Mouse (Mus musculus) heart, embryonic 14.5 days (tissue): ENCODE measurements at regions not wholly inside any gene's neighbourhood (a gene's known extent, or its start where the extent isn't known, plus 50 kb on each side); places are given as distances from the start of the nearest gene placed in this dataset.

Source experiments
- ATAC-seq: fragments of 200-750 bp; cut with Nextera tagmentation; 2 replicates; pipeline ENCODE4 v1.8.0; 2017; ENCODE audit warnings: low read depth, moderate TSS enrichment; ENCODE audit not compliant: insufficient number of reproducible peaks, insufficient read depth, low FRiP score
- H3K27ac ChIP-seq, 2 experiments: fragments of 200-500 bp in 1 of 2; fragments of 300-500 bp in 1 of 2; sonication (generic) in 1 of 2; replicated peaks in 1 of 2; 2 replicates each; pipeline ENCODE4 v1.5.1; 2012 to 2014; ENCODE audit warnings: low read depth in 2 of 2, low read length in 2 of 2, control low read depth in 1 of 2, mild to moderate bottlenecking in 1 of 2, mixed read lengths in 1 of 2; ENCODE audit not compliant: control insufficient read depth in 1 of 2, insufficient read depth in 1 of 2
- H3K27me3 ChIP-seq: fragments of 300-500 bp; sonication (generic); 2 replicates; pipeline ENCODE4 v1.6.1; 2014; ENCODE audit warnings: mild to moderate bottlenecking, low read length, control low read depth; ENCODE audit not compliant: control insufficient read depth, insufficient read depth
- H3K36me3 ChIP-seq: fragments of 300-500 bp; sonication (generic); 2 replicates; pipeline ENCODE4 v1.6.1; 2014; ENCODE audit warnings: mild to moderate bottlenecking, control low read depth, low read length, mixed read lengths; ENCODE audit not compliant: control insufficient read depth, insufficient read depth
- H3K4me1 ChIP-seq, 2 experiments: fragments of 200-500 bp in 1 of 2; fragments of 300-500 bp in 1 of 2; sonication (generic) in 1 of 2; 2 replicates each; pipeline ENCODE4 v1.6.1; 2012 to 2014; ENCODE audit warnings: low read length in 2 of 2, control low read depth in 1 of 2, mixed read lengths in 1 of 2; ENCODE audit not compliant: control insufficient read depth in 2 of 2, insufficient read depth in 2 of 2
- H3K4me2 ChIP-seq: fragments of 300-500 bp; sonication (generic); 2 replicates; pipeline ENCODE4 v1.6.1; 2014; ENCODE audit warnings: mild to moderate bottlenecking, low read length
- H3K4me3 ChIP-seq, 2 experiments: fragments of 200-500 bp in 1 of 2; fragments of 300-500 bp in 1 of 2; sonication (generic) in 1 of 2; 2 replicates each; pipeline ENCODE4 v1.5.1; 2012 to 2014; ENCODE audit warnings: low read length in 2 of 2, mild to moderate bottlenecking in 2 of 2, control low read depth in 1 of 2, low read depth in 1 of 2, moderate library complexity in 1 of 2; ENCODE audit not compliant: control insufficient read depth in 1 of 2, insufficient read depth in 1 of 2
- H3K9ac ChIP-seq: fragments of 300-500 bp; sonication (generic); 2 replicates; pipeline ENCODE4 v1.6.1; 2014; ENCODE audit warnings: mild to moderate bottlenecking, low read length
- H3K9me3 ChIP-seq: fragments of 300-500 bp; sonication (generic); 2 replicates; pipeline ENCODE4 v1.6.1; 2016; ENCODE audit warnings: low read length, control low read depth; ENCODE audit not compliant: control insufficient read depth
- WGBS: fragments of 180-500 bp; shearing (Covaris S2); extraction: QIAGEN DNeasy Blood & Tissue Kit; methylation state at CpG from one replicate; pipeline ENCODE4 v1.1.7; 2014; 5-methylcytosine and 5-hydroxymethylcytosine counted together

DNA sequence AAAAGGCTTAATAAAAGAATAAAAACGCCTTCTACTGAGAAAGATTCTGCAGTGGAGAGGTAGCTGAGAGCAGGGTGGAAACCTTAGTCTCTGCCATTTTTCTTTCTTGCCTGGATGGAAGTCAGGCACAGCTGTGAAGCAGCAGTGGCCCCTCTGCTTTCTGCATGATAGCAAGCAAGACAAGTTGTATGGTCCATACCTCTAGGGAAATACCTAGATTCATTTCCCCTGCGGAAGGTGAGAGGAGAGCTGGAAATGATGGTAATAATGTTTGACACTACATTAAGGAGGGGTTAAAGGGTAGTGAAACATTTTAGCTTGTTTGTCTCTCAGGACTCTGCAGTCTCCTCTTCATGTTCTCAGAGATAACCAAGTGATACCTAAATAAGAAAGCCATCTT, 930.2 kb downstream of the Synb start:
- H3K4me3 ChIP-seq: no peak overlapping the region
- H3K36me3 ChIP-seq: no peaks in the 10 kb centered on the region
- no peaks in the 10 kb centered on the region for H3K27me3 ChIP-seq
- H3K4me2 ChIP-seq: no peak overlapping the region
- ATAC-seq: no peak
- no peak overlapping the region for H3K27ac ChIP-seq
- no peaks in the 10 kb centered on the region for H3K9me3 ChIP-seq
- no peak overlapping the region for H3K9ac ChIP-seq
- WGBS: 80% methylated on average over 2 of the region's 2 CpGs
- no peaks in the 10 kb centered on the region for H3K4me1 ChIP-seq

DNA sequence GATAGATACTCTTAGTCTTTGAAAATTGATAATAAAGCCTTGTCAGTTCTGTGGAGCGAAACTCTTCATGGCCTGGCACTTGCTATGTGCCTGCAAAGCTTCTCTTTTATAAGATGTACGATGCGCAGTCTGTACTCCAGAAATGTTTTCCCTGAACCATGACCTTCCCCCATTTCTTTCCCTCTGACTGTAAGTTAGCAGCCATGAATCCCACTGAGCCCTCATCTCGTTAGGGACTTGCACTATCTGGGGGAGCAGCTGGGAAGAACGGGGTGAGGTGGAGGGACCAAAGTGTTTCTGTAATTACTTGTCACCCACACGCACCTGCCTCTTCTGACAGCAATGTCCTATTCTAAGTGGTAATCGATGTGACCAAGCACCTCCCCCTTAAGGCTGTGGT, 932.1 kb downstream of the Synb start:
- no peaks in the 10 kb centered on the region for H3K36me3 ChIP-seq
- 57% methylated on average over 7 of the region's 7 CpGs for WGBS

DNA sequence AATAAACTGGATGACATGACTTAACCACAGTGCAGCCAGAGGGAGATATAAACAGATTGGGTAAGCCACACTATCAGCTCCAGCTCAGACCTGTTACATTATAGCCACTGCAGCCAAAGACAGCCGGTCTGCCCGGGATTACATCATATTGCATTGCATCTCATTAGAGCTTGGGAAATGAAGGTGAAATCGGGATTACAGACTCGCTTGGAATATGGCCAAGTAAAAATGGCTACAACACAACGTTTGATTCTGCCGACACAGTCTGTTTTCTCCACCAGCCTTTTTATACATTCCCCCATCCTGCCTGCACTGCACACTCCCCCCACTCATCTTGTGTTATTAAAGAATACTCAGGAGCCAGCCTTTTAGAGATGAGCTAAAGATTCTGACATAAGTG, 932.6 kb downstream of the Synb start:
- no peak for ATAC-seq

More for the DNA sequence above, 932.1 kb downstream of the Synb start:
- H3K27ac ChIP-seq: no peak overlapping the region
- no peaks in the 10 kb centered on the region for H3K4me1 ChIP-seq
- ATAC-seq: no peak
- H3K9ac ChIP-seq: no peak overlapping the region
- H3K27me3 ChIP-seq: no peaks in the 10 kb centered on the region
- no peaks in the 10 kb centered on the region for H3K9me3 ChIP-seq
- H3K4me3 ChIP-seq: no peak overlapping the region
- H3K4me2 ChIP-seq: no peak overlapping the region

DNA sequence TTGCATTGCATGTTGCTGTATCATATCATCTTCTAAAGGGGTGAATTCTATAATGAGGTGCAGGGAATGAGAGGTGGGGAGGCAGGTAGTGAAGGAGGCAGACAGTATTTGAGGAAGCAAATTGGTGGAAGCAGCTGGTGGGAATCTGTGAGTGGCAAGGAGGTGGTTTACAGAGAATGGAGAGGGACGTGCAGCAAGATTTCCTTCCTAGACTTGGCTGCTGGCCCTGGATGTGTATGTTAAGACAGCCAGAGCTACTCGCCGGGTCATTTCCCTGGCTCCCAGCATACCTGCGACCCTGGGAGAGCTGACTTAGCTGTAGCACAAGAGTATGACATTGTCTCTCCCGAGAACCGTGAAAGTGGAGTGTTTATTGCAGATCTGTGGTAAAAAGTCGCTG, 937.7 kb downstream of the Synb start:
- Histone ChIP-seq H3K27ac (no peak overlapping the region), H3K9ac (no peak overlapping the region), H3K4me1 (no peaks in the 10 kb centered on the region), H3K9me3 (no peaks in the 10 kb centered on the region), H3K36me3 (no peaks in the 10 kb centered on the region), H3K4me2 (no peak overlapping the region), H3K27me3 (no peaks in the 10 kb centered on the region), H3K4me3 (no peak overlapping the region)
- WGBS: 60% methylated on average over 7 of the region's 7 CpGs
- ATAC-seq: no peak

More for the DNA sequence above, 932.6 kb downstream of the Synb start:
- Histone ChIP-seq H3K27me3 (no peaks in the 10 kb centered on the region), H3K36me3 (no peaks in the 10 kb centered on the region), H3K27ac (no peak overlapping the region), H3K4me1 (no peaks in the 10 kb centered on the region), H3K9ac (no peak overlapping the region), H3K4me2 (no peak overlapping the region), H3K9me3 (no peaks in the 10 kb centered on the region), H3K4me3 (no peak overlapping the region)
- WGBS: 67% methylated on average over 6 of the region's 6 CpGs

DNA sequence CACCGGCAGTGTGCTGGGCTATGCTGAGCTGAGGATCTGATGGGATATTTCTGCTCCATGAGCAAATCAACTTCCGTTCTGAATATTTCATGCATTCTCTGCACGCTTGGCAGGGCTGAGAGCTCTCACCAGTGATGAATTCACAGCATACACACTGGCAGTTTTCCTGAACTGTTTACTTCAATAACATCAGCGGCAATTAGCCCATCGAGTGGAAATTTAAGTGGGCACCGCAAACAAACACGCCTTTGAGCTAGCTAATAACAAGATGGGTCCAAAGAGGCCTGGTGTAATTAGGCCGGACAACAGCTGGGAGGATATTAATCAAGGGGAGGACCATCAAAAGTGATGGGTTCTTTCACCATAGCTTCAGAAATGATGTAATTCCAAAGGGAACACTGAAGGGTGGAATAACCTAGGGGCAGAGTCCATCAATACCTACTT, 938.6 kb downstream of the Synb start:
- Histone ChIP-seq H3K9ac (no peak overlapping the region), H3K36me3 (no peaks in the 10 kb centered on the region), H3K9me3 (no peaks in the 10 kb centered on the region), H3K27me3 (no peaks in the 10 kb centered on the region), H3K4me3 (no peak overlapping the region), H3K4me1 (no peaks in the 10 kb centered on the region), H3K27ac (no peak overlapping the region), H3K4me2 (no peak overlapping the region)
- 87% methylated on average over 8 of the region's 8 CpGs for WGBS
- ATAC-seq: no peak

DNA sequence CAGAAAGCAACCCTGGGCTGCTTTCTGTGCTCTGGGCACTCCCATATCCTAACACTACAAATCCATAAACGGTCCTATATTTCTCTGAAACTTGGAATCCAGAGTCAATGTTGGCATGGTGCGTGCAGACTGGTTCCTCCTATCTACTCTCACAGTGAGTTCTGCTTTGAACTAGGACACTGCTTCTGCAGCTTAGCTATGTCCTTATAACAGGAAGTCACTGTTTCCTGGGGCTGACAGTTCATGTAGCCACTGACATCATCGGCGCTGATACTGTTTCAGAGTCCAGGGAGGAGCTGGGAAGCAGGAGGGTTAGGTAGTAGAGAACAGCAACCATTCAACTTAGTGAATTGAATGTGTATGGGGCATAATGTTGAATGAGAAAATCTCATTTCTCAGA, 948.6 kb downstream of the Synb start:
- no peak overlapping the region for H3K4me2 ChIP-seq
- no peak for ATAC-seq

DNA sequence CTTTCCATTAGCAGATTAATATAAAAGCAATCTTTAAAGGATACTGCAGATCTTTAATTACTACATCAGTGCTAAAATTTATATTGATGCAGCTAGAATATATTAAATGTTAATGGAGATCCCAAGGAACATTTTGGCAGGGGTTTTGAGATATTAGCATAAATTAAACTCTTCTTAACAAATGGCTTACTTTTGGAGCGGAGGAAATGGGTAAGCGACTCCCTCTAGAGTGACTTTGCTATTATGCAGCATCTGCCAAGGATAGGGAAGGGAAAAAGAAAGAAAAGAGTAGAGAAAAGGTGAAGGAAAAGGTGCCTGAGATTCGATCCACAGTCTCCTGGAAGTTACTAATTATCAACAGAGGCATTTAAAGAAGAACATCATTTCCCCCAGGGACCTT, 949.4 kb downstream of the Synb start:
- no peaks in the 10 kb centered on the region for H3K36me3 ChIP-seq
- H3K4me2 ChIP-seq: no peak overlapping the region
- ATAC-seq: no peak
- H3K9ac ChIP-seq: no peak overlapping the region
- H3K27me3 ChIP-seq: no peaks in the 10 kb centered on the region
- H3K27ac ChIP-seq: no peak overlapping the region
- peaks cover 0 to 4% of the 10 kb centered on the region in 2 experiments; a peak in 2 of 4 replicates for H3K4me1 ChIP-seq
- H3K4me3 ChIP-seq: no peak overlapping the region
- 66% methylated on average over 3 of the region's 3 CpGs for WGBS
- no peaks in the 10 kb centered on the region for H3K9me3 ChIP-seq

More for the DNA sequence above, 948.6 kb downstream of the Synb start:
- Histone ChIP-seq H3K27me3 (no peaks in the 10 kb centered on the region), H3K27ac (0 out of 4 replicates have a peak overlapping the region, but pooled peaks of 1 of the 2 experiments have one; percentile 14), H3K9ac (no peak overlapping the region), H3K36me3 (no peaks in the 10 kb centered on the region), H3K4me1 (peaks cover 0 to 4% of the 10 kb centered on the region in 2 experiments; a peak in 2 of 4 replicates), H3K4me3 (no peak overlapping the region), H3K9me3 (no peaks in the 10 kb centered on the region)
- 49% methylated on average over 4 of the region's 4 CpGs for WGBS

DNA sequence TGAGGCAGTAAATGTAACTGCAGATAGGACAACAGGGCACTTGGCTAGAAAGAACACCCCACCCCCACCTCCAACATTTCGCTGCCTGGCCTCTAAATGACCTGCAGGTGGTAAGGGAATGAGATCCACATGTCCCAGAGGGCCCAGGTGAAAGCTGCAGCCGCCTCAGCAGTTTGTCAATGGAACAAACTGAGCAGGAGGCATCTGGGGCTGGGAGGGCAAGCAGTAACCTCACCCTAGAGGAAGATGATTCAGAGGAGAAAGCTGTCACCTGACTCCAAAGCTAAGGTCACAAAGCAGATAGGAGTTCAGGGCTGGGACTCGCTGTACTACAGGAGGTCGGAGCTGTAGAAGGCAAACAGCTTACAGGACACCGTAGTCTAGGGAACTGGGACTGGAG, 955.7 kb downstream of the Synb start:
- Histone ChIP-seq H3K9me3 (no peaks in the 10 kb centered on the region), H3K4me1 (peaks cover 2 to 5% of the 10 kb centered on the region in 2 experiments; a peak in 1 of 4 replicates), H3K4me2 (no peak overlapping the region), H3K36me3 (no peaks in the 10 kb centered on the region), H3K9ac (no peak overlapping the region), H3K27ac (no peak overlapping the region), H3K4me3 (no peak overlapping the region), H3K27me3 (no peaks in the 10 kb centered on the region)
- WGBS: 52% methylated on average over 5 of the region's 5 CpGs
- ATAC-seq: no peak
